Mouse (Mus musculus) midbrain, postnatal 0 days (tissue): Measurements from ENCODE around the gene Col10a1. TPM values are rescaled to one million over a fixed set of nuclear protein-coding genes. Genes with fewer than 3 reads are reported as not detected.
"Not testable (repeated sequence)": the region's sequence is repeated elsewhere in the genome, so short reads cannot be mapped to it uniquely, and the experiment has no call there.

ENCODE experiments used
- ATAC-seq: fragments of 200-750 bp; cut with Nextera tagmentation; 2 replicates; pipeline ENCODE4 v1.8.0; 2017; ENCODE audit warnings: moderate number of reproducible peaks, mild to moderate bottlenecking, moderate TSS enrichment, moderate library complexity; ENCODE audit not compliant: low FRiP score
- DNase-seq: peaks from one replicate; pipeline ENCODE4 v3.0.0-alpha.2; 2015; ENCODE audit warnings: low spot score
- H3K27ac ChIP-seq: fragments of 300-500 bp; sonication (generic); 2 replicates; pipeline ENCODE4 v1.5.1; 2014; ENCODE audit warnings: low read depth, mild to moderate bottlenecking, low read length, mixed read lengths
- H3K27me3 ChIP-seq: fragments of 300-500 bp; sonication (generic); 2 replicates; pipeline ENCODE4 v1.6.1; 2014; ENCODE audit warnings: low read length, control low read depth, mixed read lengths; ENCODE audit not compliant: insufficient read depth
- H3K36me3 ChIP-seq: fragments of 300-500 bp; sonication (generic); 2 replicates; pipeline ENCODE4 v1.6.1; 2014; ENCODE audit warnings: low read length, control low read depth, mixed read lengths; ENCODE audit not compliant: insufficient read depth
- H3K4me1 ChIP-seq: fragments of 300-500 bp; sonication (generic); 2 replicates; pipeline ENCODE4 v1.6.1; 2014; ENCODE audit warnings: mild to moderate bottlenecking, control low read depth, antibody characterized with exemption, low read length, mixed read lengths; ENCODE audit not compliant: insufficient read depth
- H3K4me2 ChIP-seq: fragments of 300-500 bp; sonication (generic); 2 replicates; pipeline ENCODE4 v1.6.1; 2014; ENCODE audit warnings: low read depth, mild to moderate bottlenecking, low read length, mixed read lengths; ENCODE audit not compliant: poor library complexity, severe bottlenecking
- H3K4me3 ChIP-seq: fragments of 300-500 bp; sonication (generic); 2 replicates; pipeline ENCODE4 v1.5.1; 2014; ENCODE audit warnings: low read depth, mild to moderate bottlenecking, low read length, moderate library complexity
- H3K9ac ChIP-seq: fragments of 300-500 bp; sonication (generic); replicated peaks from 2 replicates; pipeline ENCODE4 v1.6.1; 2014; ENCODE audit warnings: mild to moderate bottlenecking, low read length, moderate library complexity, mixed read lengths; ENCODE audit not compliant: poor library complexity, severe bottlenecking
- H3K9me3 ChIP-seq: fragments of 300-500 bp; sonication (generic); 2 replicates; pipeline ENCODE4 v1.6.1; 2016; ENCODE audit warnings: low read length, control low read depth
- CTCF ChIP-seq: IDR thresholded peaks from 2 replicates; pipeline ENCODE4 v1.5.1; 2016; ENCODE audit warnings: antibody characterized with exemption, mild to moderate bottlenecking
- WGBS: fragments of 180-500 bp; shearing (Covaris S2); extraction: QIAGEN DNeasy Blood & Tissue Kit; methylation state at CpG from one replicate; pipeline ENCODE4 v1.1.7; 2014; 5-methylcytosine and 5-hydroxymethylcytosine counted together
- polyA plus RNA-seq: library from polyadenylated mRNA; unstranded; fragments of >200 nt; fragmentation: Nextera tagmentation; extraction: Ambion mirVana; gene quantifications from 2 replicates; pipeline ENCODE4 v1.2.1, GENCODE M21; 2015
- total RNA-seq: library from RNA; depleted of rRNA; stranded (reverse); fragments of >200 nt; gene quantifications from 2 replicates; pipeline ENCODE4 v1.2.3, GENCODE M21; 2014; rRNA removed

Col10a1 gene
- total and polyA plus RNA-seq, 2 experiments from 2014 or later = 0.11 to 0.60 TPM

DNA sequence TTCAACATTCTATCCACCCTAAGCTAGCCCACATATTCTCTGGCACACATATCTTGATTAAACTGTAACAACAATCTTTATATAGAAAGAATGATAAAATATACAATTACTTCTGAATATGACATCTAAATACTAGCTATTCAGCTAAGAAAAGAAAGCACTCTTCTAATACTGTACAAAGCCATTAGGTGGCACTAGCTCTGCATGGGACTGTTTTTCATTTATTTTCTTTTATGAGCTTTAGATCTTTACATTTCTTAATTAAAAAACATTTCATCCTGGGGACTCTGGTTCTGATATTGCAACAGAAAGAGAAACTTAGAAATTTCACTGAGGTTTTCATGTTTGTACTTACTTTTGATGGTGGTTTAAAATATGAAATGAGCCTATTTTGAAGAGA, 42.0 kb downstream of the Col10a1 start:
- Histone ChIP-seq H3K4me1 (no peaks in the 10 kb centered on the region), H3K36me3 (no peaks in the 10 kb centered on the region), H3K9me3 (no peaks in the 10 kb centered on the region), H3K4me3 (no peak overlapping the region), H3K9ac (no peak overlapping the region), H3K4me2 (no peak overlapping the region), H3K27me3 (no peaks in the 10 kb centered on the region), H3K27ac (no peak overlapping the region)
- ATAC-seq = no peak
- peak; percentile 89 for TF ChIP-seq CTCF
- DNase-seq = peak; percentile 69

DNA sequence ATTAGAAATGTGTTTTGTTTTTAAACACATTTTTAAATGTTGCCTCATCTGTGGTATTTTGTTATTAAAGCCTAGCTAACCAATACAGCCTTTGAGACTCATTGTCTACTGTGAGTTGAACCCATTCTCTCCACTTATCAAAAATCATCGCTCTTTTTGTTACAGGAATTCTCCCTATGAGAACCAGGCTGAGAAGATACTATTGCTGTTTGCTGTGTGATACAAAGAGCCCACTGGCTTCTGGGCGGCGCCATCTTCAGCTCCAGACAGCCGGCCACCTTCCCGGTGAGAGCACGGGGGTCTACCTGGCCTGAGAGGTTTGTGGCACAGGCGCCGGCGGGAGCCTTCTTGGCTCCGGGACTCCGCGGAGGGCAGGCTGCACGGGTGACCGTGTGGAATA, 44.4 kb downstream of the Col10a1 start:
- not testable (repeated sequence) for H3K4me1 ChIP-seq, H3K9me3 ChIP-seq, H3K9ac ChIP-seq, DNase-seq, ATAC-seq, H3K36me3 ChIP-seq, H3K27ac ChIP-seq, H3K4me2 ChIP-seq, H3K27me3 ChIP-seq, H3K4me3 ChIP-seq
- 98% methylated on average over 6 of the region's 14 CpGs for WGBS

Other genes starting within 250 kb of the Col10a1 start
- 19.7 and 37.4 TPM in 2 replicates for gene Dse, start 182.3 kb upstream of the Col10a1 start, total RNA-seq
- 5.9 and 7.0 TPM in 2 replicates for gene Dse, start 182.3 kb upstream of the Col10a1 start, polyA plus RNA-seq
- 93.3 and 94.2 TPM in 2 replicates for gene Tspyl1, start 107.8 kb upstream of the Col10a1 start, total RNA-seq
- gene Tspyl1, start 107.8 kb upstream of the Col10a1 start, polyA plus RNA-seq = 129 and 139 TPM in 2 replicates
- 579 and 597 TPM in 2 replicates for gene Tspyl4, start 92.5 kb upstream of the Col10a1 start, total RNA-seq
- gene Tspyl4, start 92.5 kb upstream of the Col10a1 start, polyA plus RNA-seq = 508 and 510 TPM in 2 replicates
- gene Nt5dc1, start 28.6 kb downstream of the Col10a1 start, total RNA-seq = 0.93 and 1.6 TPM in 2 replicates
- gene Nt5dc1, start 28.6 kb downstream of the Col10a1 start, polyA plus RNA-seq = 1.5 and 2.6 TPM in 2 replicates
- 0.52 and 0.71 TPM in 2 replicates for gene Frk, start 93.4 kb downstream of the Col10a1 start, total RNA-seq
- gene Frk, start 93.4 kb downstream of the Col10a1 start, polyA plus RNA-seq = 0.41 and 0.64 TPM in 2 replicates